Mouse (Mus musculus): Measurements from ENCODE around the gene S100a1.

GRCm38 (mm10) chr3:90537905-90538296, 23.7 kb upstream of the S100a1 start:
- TF ChIP-seq POLR2A (IDR thresholded peaks at IDR 0.05; ENCODE audit: low read depth, low read length): no peak
- TF ChIP-seq CTCF (conservative IDR thresholded peaks at IDR 0.05; ENCODE audit: insufficient read depth, insufficient read length, low read depth, low read length): no peak

Measured in kidney, adult 2 months (tissue).